Mouse (Mus musculus) embryonic fibroblast, embryonic 13.5 days (primary cell): Measurements from ENCODE around the gene Wdr92.

ENCODE experiments used
- CTCF ChIP-seq: IDR thresholded peaks from 2 replicates; pipeline ENCODE4 v1.5.1; 2011; ENCODE audit warnings: mild to moderate bottlenecking, control low read depth, low read length, moderate library complexity, borderline replicate concordance; ENCODE audit not compliant: insufficient read depth
- POLR2A ChIP-seq: IDR thresholded peaks from 2 replicates; pipeline ENCODE4 v1.6.1; 2011; ENCODE audit warnings: low read depth, mild to moderate bottlenecking, control low read depth, low read length, moderate library complexity

GRCm38 (mm10) chr11:17248715-17249114 lies 66.8 kb downstream of the Wdr92 start:
- TF ChIP-seq CTCF (no peak), POLR2A (no peak)
